Mouse (Mus musculus): ENCODE data around the gene Gcc2.

DNA sequence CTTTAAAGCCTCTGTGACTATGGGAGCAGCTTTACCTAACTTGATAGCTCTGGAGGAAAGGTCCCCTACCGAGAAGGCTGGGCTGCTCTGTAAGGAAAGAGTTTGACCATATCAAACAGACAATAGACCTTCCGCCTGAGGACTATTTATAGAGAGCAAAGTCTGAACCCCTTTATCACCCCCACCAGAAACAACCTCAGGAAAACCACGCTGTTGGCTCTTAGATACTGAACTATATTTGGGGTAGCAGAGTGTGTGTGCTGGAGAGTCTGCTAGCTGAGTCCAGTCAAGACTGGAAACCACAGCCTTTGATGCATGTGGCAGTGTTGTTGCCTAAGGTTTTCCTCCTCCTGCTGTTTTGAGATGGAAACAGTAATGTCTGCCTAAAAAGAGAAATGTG lies 99.3 kb downstream of the Gcc2 start:
- TF ChIP-seq POLR2A (IDR thresholded peaks at IDR 0.05; ENCODE audit: low read depth, low read length) (no peak), CTCF (IDR thresholded peaks at IDR 0.05; ENCODE audit: extremely low read depth, insufficient read depth, insufficient read length, insufficient replicate concordance) (no peak)
